Mouse (Mus musculus): ENCODE results near the gene Cc2d1a. TPM values are rescaled to one million over a fixed set of nuclear protein-coding genes. Genes with fewer than 3 reads are reported as not detected.

Gene Cc2d1a
- total RNA-seq, 1 experiment from 2014 or later = 7.0 TPM

GRCm38 (mm10) chr8:84127202-84127901 is 20.4 kb downstream of the Cc2d1a start:
- peak; percentile 74 to 76 for ATAC-seq (replicated peaks in 1 of 2; ENCODE audit: insufficient read depth in 1 of 2, low FRiP score in 2 of 2, low TSS enrichment in 1 of 2, low read depth in 1 of 2, poor library complexity in 2 of 2, severe bottlenecking in 2 of 2)

- peak; percentile 26 to 38; a peak in 3 of 4 replicates for ATAC-seq (replicated peaks in 1 of 2; ENCODE audit: insufficient read depth in 1 of 2, low FRiP score in 2 of 2, low TSS enrichment in 1 of 2, low read depth in 1 of 2, poor library complexity in 2 of 2, severe bottlenecking in 2 of 2)
Measured at GRCm38 (mm10) chr8:84126742-84127141, 21.0 kb downstream of the Cc2d1a start.

GRCm38 (mm10) chr8:84125656-84126055 is 22.1 kb downstream of the Cc2d1a start, which contains the start of gene Podnl1:
Podnl1 (plus strand) TSS chr8:84125989.
- ATAC-seq (replicated peaks in 1 of 2; ENCODE audit: insufficient read depth in 1 of 2, low FRiP score in 2 of 2, low TSS enrichment in 1 of 2, low read depth in 1 of 2, poor library complexity in 2 of 2, severe bottlenecking in 2 of 2) = no peak

GRCm38 (mm10) chr8:84122151-84122550 is 25.6 kb downstream of the Cc2d1a start:
- ATAC-seq (replicated peaks in 1 of 2; ENCODE audit: insufficient read depth in 1 of 2, low FRiP score in 2 of 2, low TSS enrichment in 1 of 2, low read depth in 1 of 2, poor library complexity in 2 of 2, severe bottlenecking in 2 of 2) = no peak

GRCm38 (mm10) chr8:84115646-84116045 is 32.1 kb downstream of the Cc2d1a start:
- ATAC-seq (replicated peaks in 1 of 2; ENCODE audit: insufficient read depth in 1 of 2, low FRiP score in 2 of 2, low TSS enrichment in 1 of 2, low read depth in 1 of 2, poor library complexity in 2 of 2, severe bottlenecking in 2 of 2) = no peak

- ATAC-seq (replicated peaks in 1 of 2; ENCODE audit: insufficient read depth in 1 of 2, low FRiP score in 2 of 2, low TSS enrichment in 1 of 2, low read depth in 1 of 2, poor library complexity in 2 of 2, severe bottlenecking in 2 of 2) = no peak
Measured at GRCm38 (mm10) chr8:84106216-84107040, 41.3 kb downstream of the Cc2d1a start.

GRCm38 (mm10) chr8:84105676-84106075 is 42.1 kb downstream of the Cc2d1a start:
- ATAC-seq (replicated peaks in 1 of 2; ENCODE audit: insufficient read depth in 1 of 2, low FRiP score in 2 of 2, low TSS enrichment in 1 of 2, low read depth in 1 of 2, poor library complexity in 2 of 2, severe bottlenecking in 2 of 2) = no peak

GRCm38 (mm10) chr8:84104697-84105609 is 42.8 kb downstream of the Cc2d1a start, which contains the start of gene Dcaf15:
Dcaf15 (minus strand) TSS chr8:84104768.
- peak; percentile 97 to 98 for ATAC-seq (replicated peaks in 1 of 2; ENCODE audit: insufficient read depth in 1 of 2, low FRiP score in 2 of 2, low TSS enrichment in 1 of 2, low read depth in 1 of 2, poor library complexity in 2 of 2, severe bottlenecking in 2 of 2)

GRCm38 (mm10) chr8:84104221-84104620 is 43.5 kb downstream of the Cc2d1a start:
- ATAC-seq (replicated peaks in 1 of 2; ENCODE audit: insufficient read depth in 1 of 2, low FRiP score in 2 of 2, low TSS enrichment in 1 of 2, low read depth in 1 of 2, poor library complexity in 2 of 2, severe bottlenecking in 2 of 2) = peak; percentile 58 to 63

- ATAC-seq (replicated peaks in 1 of 2; ENCODE audit: insufficient read depth in 1 of 2, low FRiP score in 2 of 2, low TSS enrichment in 1 of 2, low read depth in 1 of 2, poor library complexity in 2 of 2, severe bottlenecking in 2 of 2) = no peak
Measured at GRCm38 (mm10) chr8:84103601-84104000, 44.1 kb downstream of the Cc2d1a start.

- ATAC-seq (replicated peaks in 1 of 2; ENCODE audit: insufficient read depth in 1 of 2, low FRiP score in 2 of 2, low TSS enrichment in 1 of 2, low read depth in 1 of 2, poor library complexity in 2 of 2, severe bottlenecking in 2 of 2) = no peak
Measured at GRCm38 (mm10) chr8:84101476-84102270, 46.1 kb downstream of the Cc2d1a start.

- no peak for ATAC-seq (replicated peaks in 1 of 2; ENCODE audit: insufficient read depth in 1 of 2, low FRiP score in 2 of 2, low TSS enrichment in 1 of 2, low read depth in 1 of 2, poor library complexity in 2 of 2, severe bottlenecking in 2 of 2)
Measured at GRCm38 (mm10) chr8:84098376-84098775, 49.4 kb downstream of the Cc2d1a start.

GRCm38 (mm10) chr8:84096061-84096460 is 51.7 kb downstream of the Cc2d1a start:
- no peak for ATAC-seq (replicated peaks in 1 of 2; ENCODE audit: insufficient read depth in 1 of 2, low FRiP score in 2 of 2, low TSS enrichment in 1 of 2, low read depth in 1 of 2, poor library complexity in 2 of 2, severe bottlenecking in 2 of 2)

- ATAC-seq (replicated peaks in 1 of 2; ENCODE audit: insufficient read depth in 1 of 2, low FRiP score in 2 of 2, low TSS enrichment in 1 of 2, low read depth in 1 of 2, poor library complexity in 2 of 2, severe bottlenecking in 2 of 2) = no peak
Measured at GRCm38 (mm10) chr8:84090585-84090984, 57.2 kb downstream of the Cc2d1a start.

GRCm38 (mm10) chr8:84089277-84089676 is 58.5 kb downstream of the Cc2d1a start:
- no peak for ATAC-seq (replicated peaks in 1 of 2; ENCODE audit: insufficient read depth in 1 of 2, low FRiP score in 2 of 2, low TSS enrichment in 1 of 2, low read depth in 1 of 2, poor library complexity in 2 of 2, severe bottlenecking in 2 of 2)

- no peak for ATAC-seq (replicated peaks in 1 of 2; ENCODE audit: insufficient read depth in 1 of 2, low FRiP score in 2 of 2, low TSS enrichment in 1 of 2, low read depth in 1 of 2, poor library complexity in 2 of 2, severe bottlenecking in 2 of 2)
Measured at GRCm38 (mm10) chr8:84087821-84088220, 59.9 kb downstream of the Cc2d1a start.

- ATAC-seq (replicated peaks in 1 of 2; ENCODE audit: insufficient read depth in 1 of 2, low FRiP score in 2 of 2, low TSS enrichment in 1 of 2, low read depth in 1 of 2, poor library complexity in 2 of 2, severe bottlenecking in 2 of 2) = no peak
Measured at GRCm38 (mm10) chr8:84087156-84087555, 60.6 kb downstream of the Cc2d1a start.

Measured in hematopoietic stem cell, adult 5-6 weeks (primary cell).